Mouse (Mus musculus) liver, adult 2 months (tissue): Measurements from ENCODE around the gene Dus2. TPM values are rescaled to one million over a fixed set of nuclear protein-coding genes. Genes with fewer than 3 reads are reported as not detected.

Experiments
- DNase-seq: peaks from one replicate; pipeline ENCODE4 v3.0.0-alpha.2; 2011; ENCODE audit warnings: low read depth, low spot score; ENCODE audit errors: extremely low read depth
- H3K27ac ChIP-seq: fragments of 200-500 bp; replicated peaks from 2 replicates; pipeline ENCODE4 v1.5.1; 2012; ENCODE audit warnings: low read depth, mild to moderate bottlenecking, control low read depth, inconsistent platforms, low read length; ENCODE audit not compliant: insufficient read depth
- H3K27me3 ChIP-seq: fragments of 200-500 bp; 2 replicates; pipeline ENCODE4 v1.6.1; 2012; ENCODE audit warnings: mild to moderate bottlenecking, moderate library complexity, low read length, inconsistent platforms; ENCODE audit not compliant: control insufficient read depth, insufficient read depth
- H3K36me3 ChIP-seq: fragments of 200-500 bp; 2 replicates; pipeline ENCODE4 v1.6.1; 2012; ENCODE audit warnings: low read length, inconsistent platforms; ENCODE audit not compliant: control insufficient read depth, insufficient read depth
- H3K4me1 ChIP-seq: fragments of 200-500 bp; 2 replicates; pipeline ENCODE4 v1.6.1; 2011; ENCODE audit warnings: low read length; ENCODE audit not compliant: control insufficient read depth, insufficient read depth
- H3K4me3 ChIP-seq: fragments of 200-500 bp; 2 replicates; pipeline ENCODE4 v1.5.1; 2011; ENCODE audit warnings: low read depth, mild to moderate bottlenecking, control low read depth, low read length, moderate library complexity; ENCODE audit not compliant: insufficient read depth
- H3K79me2 ChIP-seq: fragments of 200-500 bp; 2 replicates; pipeline ENCODE4 v1.6.1; 2012; ENCODE audit warnings: inconsistent platforms, mild to moderate bottlenecking, low read length, moderate library complexity; ENCODE audit not compliant: control insufficient read depth, insufficient read depth
- H3K9ac ChIP-seq: fragments of 200-500 bp; 2 replicates; pipeline ENCODE4 v1.6.1; 2012; ENCODE audit warnings: low read depth, mild to moderate bottlenecking, control low read depth, inconsistent platforms, low read length
- CTCF ChIP-seq: fragments of 200-500 bp; IDR thresholded peaks from 2 replicates; pipeline ENCODE4 v1.5.1; 2011; ENCODE audit warnings: low read depth, low read length, control low read depth
- POLR2A ChIP-seq: fragments of 200-500 bp; IDR thresholded peaks from 2 replicates; pipeline ENCODE4 v1.6.1; 2011; ENCODE audit warnings: low read length, control low read depth; ENCODE audit not compliant: insufficient read depth; ENCODE audit errors: extremely low read depth
- WGBS: fragments of 180-500 bp; shearing (Covaris S2); methylation state at CpG from one replicate; pipeline ENCODE4 v1.1.7; 2018; 5-methylcytosine and 5-hydroxymethylcytosine counted together
- polyA plus RNA-seq: library from polyadenylated mRNA; depleted of rRNA; stranded (reverse); fragments of >200 nt; gene quantifications from 2 replicates; pipeline ENCODE4 v1.2.3, GENCODE M21; 2012
- total RNA-seq: library from RNA; depleted of rRNA; stranded (reverse); fragments of >200 nt; gene quantifications from 2 replicates; pipeline ENCODE4 v1.2.3, GENCODE M21; 2014

Gene Dus2
- total and polyA plus RNA-seq, 2 experiments = 6.8 to 7.1 TPM

DNA sequence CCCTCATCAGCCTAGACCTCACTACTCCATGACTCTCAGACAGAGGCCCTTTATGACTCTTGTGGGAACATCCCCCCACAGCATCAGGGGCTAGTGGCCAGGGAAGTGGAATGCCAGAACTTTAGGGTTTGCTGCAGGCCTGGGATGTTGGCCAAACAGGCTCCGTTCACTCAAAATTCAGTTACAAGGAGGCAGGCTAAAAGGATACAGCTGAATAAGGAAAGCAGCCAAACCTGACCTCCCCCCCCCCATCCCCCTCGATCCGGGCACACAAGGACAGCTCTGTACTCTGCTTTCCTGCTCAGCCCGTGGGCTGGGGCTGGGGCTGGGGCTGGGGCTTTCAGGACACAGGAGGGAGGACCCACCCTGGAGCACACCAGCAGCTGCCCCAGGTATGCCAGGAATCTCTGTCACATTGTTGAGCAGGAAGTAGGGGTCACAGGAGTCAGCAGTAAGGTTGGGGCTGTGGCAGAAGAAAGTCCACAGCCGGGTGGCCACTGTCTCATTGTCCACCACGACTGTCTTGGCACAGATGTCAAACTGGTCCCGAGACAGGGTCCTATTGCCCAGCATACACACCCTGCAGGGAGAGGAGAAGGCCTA is 40.0 kb upstream of the Dus2 start:
- no peaks in the 10 kb centered on the region for H3K4me1 ChIP-seq
- no peak for TF ChIP-seq POLR2A
- no peak for TF ChIP-seq CTCF
- H3K79me2 ChIP-seq = no peaks in the 10 kb centered on the region; the same call in 1 of the 2 replicates
- WGBS = 63% methylated on average over 7 of the region's 7 CpGs
- DNase-seq = no peak
- no peak overlapping the region for H3K4me3 ChIP-seq
- no peaks in the 10 kb centered on the region for H3K27me3 ChIP-seq
- H3K36me3 ChIP-seq = peaks cover 6% of the 10 kb centered on the region; the same call in 1 of the 2 replicates
- no peak overlapping the region for H3K9ac ChIP-seq
- no peak overlapping the region for H3K27ac ChIP-seq

DNA sequence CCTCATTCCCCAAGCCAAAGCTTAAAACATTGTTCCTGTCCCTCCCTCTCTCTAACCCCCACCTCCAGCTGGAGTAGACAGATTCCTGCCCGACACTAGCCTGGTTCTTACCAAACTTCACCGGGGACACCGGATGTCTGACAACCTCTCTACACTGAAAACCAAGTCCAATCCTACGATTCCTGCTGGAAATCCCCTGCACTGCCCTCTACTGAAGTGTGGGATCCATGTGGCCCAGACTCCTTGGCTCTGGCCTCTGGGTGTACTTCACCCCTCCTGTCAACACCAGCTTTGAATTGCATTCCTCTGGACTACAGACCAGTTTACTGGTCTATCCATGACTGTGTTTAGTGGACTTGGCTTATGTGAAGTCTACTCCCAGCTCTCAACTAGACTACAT is 34.6 kb upstream of the Dus2 start:
- no peak overlapping the region for H3K9ac ChIP-seq
- WGBS = 89% methylated on average over 4 of the region's 4 CpGs
- peaks cover 6% of the 10 kb centered on the region; the same call in 1 of the 2 replicates for H3K36me3 ChIP-seq
- H3K4me3 ChIP-seq = no peak overlapping the region
- DNase-seq = no peak
- TF ChIP-seq POLR2A (no peak), CTCF (no peak)
- H3K79me2 ChIP-seq = no peaks in the 10 kb centered on the region
- no peaks in the 10 kb centered on the region for H3K27me3 ChIP-seq
- peaks cover 3% of the 10 kb centered on the region; the same call in 1 of the 2 replicates for H3K4me1 ChIP-seq
- no peak overlapping the region for H3K27ac ChIP-seq

DNA sequence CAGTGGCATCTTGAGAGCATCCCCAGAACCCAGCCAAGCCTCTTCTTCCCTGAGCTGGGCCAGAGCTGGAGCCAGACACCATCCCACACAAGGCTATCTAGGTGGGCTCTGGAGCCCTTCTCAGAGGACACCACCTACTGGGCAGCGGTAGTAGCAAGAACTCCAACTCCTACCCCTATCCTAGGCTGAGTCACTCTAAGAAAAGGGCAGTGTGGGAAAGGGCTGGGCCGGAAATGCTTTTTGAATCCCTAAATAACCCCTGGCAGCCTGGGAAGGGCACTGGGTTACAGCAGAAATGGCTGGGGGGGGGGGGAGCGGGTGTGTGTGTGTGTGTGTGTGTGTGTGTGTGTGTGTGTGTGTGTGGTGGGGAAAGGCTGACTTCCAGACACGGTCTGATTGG is 33.3 kb upstream of the Dus2 start:
- no peaks in the 10 kb centered on the region for H3K27me3 ChIP-seq
- WGBS = 74% methylated on average over 3 of the region's 4 CpGs
- peaks cover 6% of the 10 kb centered on the region; the same call in 1 of the 2 replicates for H3K36me3 ChIP-seq
- DNase-seq = no peak
- TF ChIP-seq CTCF (peak; percentile 17; the same call in 1 of the 2 replicates), POLR2A (no peak)
- H3K79me2 ChIP-seq = no peaks in the 10 kb centered on the region
- H3K27ac ChIP-seq = no peak overlapping the region
- H3K4me1 ChIP-seq = peaks cover 3% of the 10 kb centered on the region; the same call in 1 of the 2 replicates
- H3K9ac ChIP-seq = no peak overlapping the region
- H3K4me3 ChIP-seq = no peak overlapping the region

DNA sequence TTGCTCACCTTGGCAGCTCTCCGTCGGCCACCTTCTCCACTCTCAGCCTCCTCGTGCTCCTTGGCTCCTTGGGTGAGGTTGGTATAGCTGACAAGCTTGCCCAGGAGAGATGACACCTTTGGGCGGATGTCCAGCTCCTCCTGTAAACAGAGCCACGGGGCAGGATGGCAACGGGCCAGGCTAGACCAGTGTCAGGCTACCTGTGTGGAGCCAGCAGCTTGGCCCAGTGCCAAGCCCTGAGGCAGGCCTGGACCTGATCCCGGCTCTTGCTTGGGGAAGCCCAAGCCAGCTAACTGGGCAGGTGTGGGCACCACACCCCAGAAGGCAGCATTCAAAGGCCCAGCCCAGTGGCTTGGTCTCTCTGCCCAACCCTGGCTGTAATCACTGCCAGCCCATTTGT is 31.8 kb upstream of the Dus2 start:
- no peaks in the 10 kb centered on the region; the same call in 1 of the 2 replicates for H3K36me3 ChIP-seq
- H3K79me2 ChIP-seq = peaks cover 9% of the 10 kb centered on the region; the same call in 1 of the 2 replicates
- H3K9ac ChIP-seq = no peak overlapping the region
- 29% methylated on average over 7 of the region's 7 CpGs for WGBS
- peak; percentile 90 for DNase-seq
- H3K27ac ChIP-seq = no peak overlapping the region
- no peaks in the 10 kb centered on the region for H3K27me3 ChIP-seq
- H3K4me1 ChIP-seq = peaks cover 5% of the 10 kb centered on the region; the same call in 1 of the 2 replicates
- TF ChIP-seq CTCF = no peak
- no peak for TF ChIP-seq POLR2A
- H3K4me3 ChIP-seq = no peak overlapping the region

DNA sequence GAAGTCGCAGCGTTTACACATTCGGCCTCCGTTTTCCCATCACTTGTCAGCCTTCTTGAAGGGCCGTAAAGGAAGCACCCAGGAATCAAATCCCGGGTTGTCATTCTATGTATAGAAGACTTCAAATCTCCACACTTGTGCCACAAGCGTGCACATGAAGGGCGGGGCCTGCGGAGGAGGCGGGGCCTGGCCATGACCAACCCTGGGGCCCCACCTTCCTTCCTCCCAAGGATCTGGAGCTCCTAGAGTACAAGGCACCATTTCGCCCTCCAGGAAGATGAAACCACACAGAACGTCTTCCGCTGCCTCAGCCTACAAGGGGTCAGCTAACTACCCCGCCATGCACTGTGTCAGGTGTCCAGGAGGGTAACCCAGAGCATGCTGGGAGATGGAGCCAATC is 30.0 kb upstream of the Dus2 start:
- Histone ChIP-seq H3K27me3 (no peaks in the 10 kb centered on the region), H3K4me3 (no peak overlapping the region), H3K4me1 (peaks cover 13% of the 10 kb centered on the region), H3K36me3 (no peaks in the 10 kb centered on the region), H3K9ac (no peak overlapping the region), H3K27ac (no peak overlapping the region), H3K79me2 (peaks cover 20% of the 10 kb centered on the region; the same call in 1 of the 2 replicates)
- 92% methylated on average over 14 of the region's 14 CpGs for WGBS
- TF ChIP-seq CTCF (no peak), POLR2A (no peak)
- no peak for DNase-seq

DNA sequence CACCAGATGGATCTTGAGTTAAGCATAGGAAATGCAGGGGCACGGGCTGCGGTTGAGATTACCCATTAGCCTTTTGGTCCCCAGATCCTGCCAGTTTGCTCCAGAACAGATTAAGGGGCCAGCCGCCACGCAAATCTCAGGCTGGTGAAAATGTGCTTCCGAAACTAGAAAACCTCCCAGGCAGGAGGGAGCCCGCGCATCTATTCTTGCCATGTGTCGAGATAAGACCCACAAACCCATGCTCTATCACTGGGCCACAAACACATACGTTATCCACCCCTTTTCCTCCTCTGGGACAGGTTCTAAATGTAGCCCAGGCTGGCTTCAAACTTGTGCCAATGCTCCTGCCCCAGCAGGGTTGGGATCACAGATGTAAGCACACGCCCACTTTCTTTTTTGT is 29.6 kb upstream of the Dus2 start:
- DNase-seq = no peak
- Histone ChIP-seq H3K4me1 (peaks cover 15% of the 10 kb centered on the region), H3K79me2 (peaks cover 20% of the 10 kb centered on the region; the same call in 1 of the 2 replicates), H3K9ac (no peak overlapping the region), H3K4me3 (no peak overlapping the region), H3K27me3 (no peaks in the 10 kb centered on the region), H3K36me3 (no peaks in the 10 kb centered on the region), H3K27ac (no peak overlapping the region)
- TF ChIP-seq POLR2A = no peak
- no peak for TF ChIP-seq CTCF
- 96% methylated on average over 10 of the region's 10 CpGs for WGBS
